Mouse (Mus musculus) forebrain, embryonic 11.5 days (tissue): ENCODE measurements around the gene Entpd7. TPM values are rescaled to one million over a fixed set of nuclear protein-coding genes. Genes with fewer than 3 reads are reported as not detected.

Source experiments
- ATAC-seq: fragments of 200-750 bp; cut with Nextera tagmentation; replicated peaks from 2 replicates; pipeline ENCODE4 v1.8.0; 2017; ENCODE audit warnings: moderate TSS enrichment; ENCODE audit not compliant: low FRiP score
- DNase-seq: peaks from one replicate; pipeline ENCODE4 v3.0.0-alpha.2; 2017; ENCODE audit warnings: low spot score
- H3K27ac ChIP-seq: fragments of 300-500 bp; sonication (generic); 2 replicates; pipeline ENCODE4 v1.5.1; 2014; ENCODE audit warnings: low read depth, low read length
- H3K27me3 ChIP-seq: fragments of 300-500 bp; sonication (generic); 2 replicates; pipeline ENCODE4 v1.6.1; 2014; ENCODE audit warnings: mild to moderate bottlenecking, low read length, mixed read lengths; ENCODE audit not compliant: control insufficient read depth, insufficient read depth
- H3K36me3 ChIP-seq: fragments of 300-500 bp; sonication (generic); 2 replicates; pipeline ENCODE4 v1.6.1; 2014; ENCODE audit warnings: mild to moderate bottlenecking, low read length, moderate library complexity, mixed read lengths; ENCODE audit not compliant: control insufficient read depth, insufficient read depth
- H3K4me1 ChIP-seq: fragments of 300-500 bp; sonication (generic); replicated peaks from 2 replicates; pipeline ENCODE4 v1.6.1; 2014; ENCODE audit warnings: low read length, mixed read lengths; ENCODE audit not compliant: control insufficient read depth, insufficient read depth
- H3K4me2 ChIP-seq: fragments of 300-500 bp; sonication (generic); 2 replicates; pipeline ENCODE4 v1.6.1; 2014; ENCODE audit warnings: low read depth, mild to moderate bottlenecking, low read length, moderate library complexity, mixed read lengths; ENCODE audit not compliant: severe bottlenecking
- H3K4me3 ChIP-seq: fragments of 300-500 bp; sonication (generic); 2 replicates; pipeline ENCODE4 v1.5.1; 2014; ENCODE audit warnings: low read depth, low read length
- H3K9ac ChIP-seq: fragments of 300-500 bp; sonication (generic); 2 replicates; pipeline ENCODE4 v1.6.1; 2014; ENCODE audit warnings: low read length
- H3K9me3 ChIP-seq: fragments of 300-500 bp; sonication (generic); 2 replicates; pipeline ENCODE4 v1.6.1; 2016; ENCODE audit warnings: low read length, mixed read lengths; ENCODE audit not compliant: control insufficient read depth
- WGBS: fragments of 180-500 bp; shearing (Covaris S2); extraction: QIAGEN DNeasy Blood & Tissue Kit; methylation state at CpG from one replicate; pipeline ENCODE4 v1.1.7; 2014; 5-methylcytosine and 5-hydroxymethylcytosine counted together
- polyA plus RNA-seq: library from polyadenylated mRNA; unstranded; fragments of >200 nt; fragmentation: Nextera tagmentation; extraction: Ambion mirVana; gene quantifications from 2 replicates; pipeline ENCODE4 v1.2.1, GENCODE M21; 2014

Entpd7 gene
- polyA plus RNA-seq, 1 experiment from 2014 or later = 11.8 TPM

- H3K36me3 ChIP-seq = no peaks in the 10 kb centered on the region; the same call in 1 of the 2 replicates
- H3K9ac ChIP-seq = no peak overlapping the region
- DNase-seq (no peak), ATAC-seq (no peak)
- no peak overlapping the region for H3K4me3 ChIP-seq
- WGBS = 92% methylated on average over 17 of the region's 17 CpGs
- H3K4me2 ChIP-seq = no peak overlapping the region
- H3K4me1 ChIP-seq = no peaks in the 10 kb centered on the region
- H3K27ac ChIP-seq = no peak overlapping the region
- no peaks in the 10 kb centered on the region for H3K27me3 ChIP-seq
- no peaks in the 10 kb centered on the region for H3K9me3 ChIP-seq
Measured at GRCm38 (mm10) chr19:43704787-43705497, 15.5 kb downstream of the Entpd7 start.

GRCm38 (mm10) chr19:43708206-43708605, 18.7 kb downstream of the Entpd7 start:
- no peaks in the 10 kb centered on the region for H3K9me3 ChIP-seq
- ATAC-seq = no peak
- no peak overlapping the region for H3K27ac ChIP-seq
- no peaks in the 10 kb centered on the region for H3K27me3 ChIP-seq
- WGBS = 93% methylated on average over 7 of the region's 7 CpGs
- no peak overlapping the region for H3K4me3 ChIP-seq
- H3K36me3 ChIP-seq = no peaks in the 10 kb centered on the region; the same call in 1 of the 2 replicates
- no peaks in the 10 kb centered on the region for H3K4me1 ChIP-seq
- no peak for DNase-seq
- H3K4me2 ChIP-seq = no peak overlapping the region
- no peak overlapping the region for H3K9ac ChIP-seq

- ATAC-seq (no peak), DNase-seq (no peak)
- H3K27ac ChIP-seq = no peak overlapping the region
- no peak overlapping the region for H3K4me3 ChIP-seq
- H3K9ac ChIP-seq = no peak overlapping the region
- H3K36me3 ChIP-seq = no peaks in the 10 kb centered on the region; the same call in 1 of the 2 replicates
- H3K4me1 ChIP-seq = no peaks in the 10 kb centered on the region
- no peaks in the 10 kb centered on the region for H3K9me3 ChIP-seq
- no peak overlapping the region for H3K4me2 ChIP-seq
- no peaks in the 10 kb centered on the region for H3K27me3 ChIP-seq
- 86% methylated on average over 8 of the region's 8 CpGs for WGBS
Measured at GRCm38 (mm10) chr19:43709317-43709716, 19.8 kb downstream of the Entpd7 start.

GRCm38 (mm10) chr19:43711159-43711916, 21.9 kb downstream of the Entpd7 start:
- no peak overlapping the region for H3K4me2 ChIP-seq
- no peaks in the 10 kb centered on the region for H3K4me1 ChIP-seq
- no peak overlapping the region for H3K9ac ChIP-seq
- no peaks in the 10 kb centered on the region for H3K27me3 ChIP-seq
- H3K27ac ChIP-seq = no peak overlapping the region
- H3K9me3 ChIP-seq = no peaks in the 10 kb centered on the region
- WGBS = 67% methylated on average over 18 of the region's 22 CpGs
- H3K36me3 ChIP-seq = no peaks in the 10 kb centered on the region
- H3K4me3 ChIP-seq = no peak overlapping the region
- ATAC-seq (no peak), DNase-seq (no peak)

- no peak overlapping the region for H3K4me2 ChIP-seq
- no peaks in the 10 kb centered on the region for H3K9me3 ChIP-seq
- no peak overlapping the region for H3K27ac ChIP-seq
- ATAC-seq (no peak), DNase-seq (no peak)
- no peaks in the 10 kb centered on the region for H3K4me1 ChIP-seq
- no peak overlapping the region for H3K4me3 ChIP-seq
- no peak overlapping the region for H3K9ac ChIP-seq
- H3K27me3 ChIP-seq = no peaks in the 10 kb centered on the region
- no peaks in the 10 kb centered on the region for H3K36me3 ChIP-seq
- WGBS = 82% methylated on average over 5 of the region's 5 CpGs
Measured at GRCm38 (mm10) chr19:43711971-43712370, 22.5 kb downstream of the Entpd7 start.

GRCm38 (mm10) chr19:43720061-43720460, 30.6 kb downstream of the Entpd7 start:
- no peaks in the 10 kb centered on the region for H3K4me1 ChIP-seq
- H3K9ac ChIP-seq = no peak overlapping the region
- H3K27me3 ChIP-seq = no peaks in the 10 kb centered on the region
- no peaks in the 10 kb centered on the region for H3K9me3 ChIP-seq
- no peak for DNase-seq
- H3K27ac ChIP-seq = no peak overlapping the region
- no peak for ATAC-seq
- no peak overlapping the region for H3K4me2 ChIP-seq
- WGBS = 94% methylated on average over 11 of the region's 11 CpGs
- H3K36me3 ChIP-seq = no peaks in the 10 kb centered on the region
- no peak overlapping the region for H3K4me3 ChIP-seq

- H3K9me3 ChIP-seq = no peaks in the 10 kb centered on the region
- no peaks in the 10 kb centered on the region for H3K36me3 ChIP-seq
Measured at GRCm38 (mm10) chr19:43722891-43723290, 33.4 kb downstream of the Entpd7 start.

GRCm38 (mm10) chr19:43723501-43723900, 34.0 kb downstream of the Entpd7 start:
- no peak for ATAC-seq
- DNase-seq = no peak
- 89% methylated on average over 10 of the region's 10 CpGs for WGBS
- Histone ChIP-seq H3K4me1 (no peaks in the 10 kb centered on the region), H3K4me3 (no peak overlapping the region), H3K27ac (no peak overlapping the region), H3K9me3 (no peaks in the 10 kb centered on the region), H3K9ac (no peak overlapping the region), H3K36me3 (no peaks in the 10 kb centered on the region), H3K4me2 (no peak overlapping the region), H3K27me3 (no peaks in the 10 kb centered on the region)

More at GRCm38 (mm10) chr19:43722891-43723290, 33.4 kb downstream of the Entpd7 start:
- WGBS = 83% methylated on average over 8 of the region's 8 CpGs
- Histone ChIP-seq H3K9ac (no peak overlapping the region), H3K27me3 (no peaks in the 10 kb centered on the region), H3K4me3 (no peak overlapping the region), H3K27ac (no peak overlapping the region), H3K4me1 (no peaks in the 10 kb centered on the region), H3K4me2 (no peak overlapping the region)
- ATAC-seq (no peak), DNase-seq (no peak)
